Mouse (Mus musculus): ENCODE measurements around the gene Eef2kmt. TPM values are rescaled to one million over a fixed set of nuclear protein-coding genes. Genes with fewer than 3 reads are reported as not detected.
A peak's percentile ranks its signal among the peaks of the same experiment; 100 is the strongest.

The Eef2kmt gene
- total RNA-seq (2021), result 1 to 10 TPM; 4.7 TPM
- long read RNA-seq, experiment 1, partial matches to known transcripts, result 0 of 7 reads
- long read RNA-seq, experiment 1, other reads (novel, unspliced or antisense), result 6 of 7 reads
- long read RNA-seq, experiment 2, partial matches to known transcripts, result 0 of 3 reads
- long read RNA-seq, experiment 2, other reads (novel, unspliced or antisense), result 3 of 3 reads

- TF ChIP-seq CTCF (conservative IDR thresholded peaks at IDR 0.05), result peak; percentile 87
- peak within 1 kb of the TSS; percentile 80 for H3K27ac ChIP-seq
- DNase-seq (ENCODE audit: low spot score in 2 of 2), result peak; percentile 97 to 99
- peak within 1 kb of the TSS; percentile 80 for H3K4me3 ChIP-seq
These were observed at the start of gene Eef2kmt for GRCm38 (mm10) chr16:5255779-5256496. TSS of gene Eef2kmt (minus strand) at chr16:5255983.

- Histone ChIP-seq H3K27ac (no peak overlapping the region), H3K4me3 (no peak overlapping the region)
- no peak for DNase-seq (ENCODE audit: low spot score in 2 of 2)
- no peak for TF ChIP-seq CTCF (conservative IDR thresholded peaks at IDR 0.05)
These were observed 39.5 kb upstream of the Eef2kmt start for GRCm38 (mm10) chr16:5295238-5295637.

GRCm38 (mm10) chr16:5285376-5285775 is 29.6 kb upstream of the Eef2kmt start:
- Histone ChIP-seq H3K4me3 (no peak overlapping the region), H3K27ac (no peak overlapping the region)
- DNase-seq (ENCODE audit: low spot score in 2 of 2), result no peak
- no peak for TF ChIP-seq CTCF (conservative IDR thresholded peaks at IDR 0.05)

- DNase-seq (ENCODE audit: low spot score in 2 of 2), result no peak
- Histone ChIP-seq H3K4me3 (no peak overlapping the region), H3K27ac (no peak overlapping the region)
- TF ChIP-seq CTCF (conservative IDR thresholded peaks at IDR 0.05), result no peak
These were observed 26.9 kb upstream of the Eef2kmt start for GRCm38 (mm10) chr16:5282686-5283085.

GRCm38 (mm10) chr16:5279571-5280222 is 23.9 kb upstream of the Eef2kmt start:
- DNase-seq (ENCODE audit: low spot score in 2 of 2), result no peak
- Histone ChIP-seq H3K4me3 (no peak overlapping the region), H3K27ac (no peak overlapping the region)
- no peak for TF ChIP-seq CTCF (conservative IDR thresholded peaks at IDR 0.05)

GRCm38 (mm10) chr16:5272371-5272770 is 16.6 kb upstream of the Eef2kmt start:
- H3K4me3 ChIP-seq, result no peak overlapping the region
- no peak overlapping the region for H3K27ac ChIP-seq
- DNase-seq (ENCODE audit: low spot score in 2 of 2), result no peak
- no peak for TF ChIP-seq CTCF (conservative IDR thresholded peaks at IDR 0.05)

- H3K27ac ChIP-seq, result no peak overlapping the region
- no peak for DNase-seq (ENCODE audit: low spot score in 2 of 2)
- TF ChIP-seq CTCF (conservative IDR thresholded peaks at IDR 0.05), result no peak
- H3K4me3 ChIP-seq, result no peak overlapping the region
These were observed 15.7 kb upstream of the Eef2kmt start for GRCm38 (mm10) chr16:5271411-5272035.

- DNase-seq (ENCODE audit: low spot score in 2 of 2), result no peak
- TF ChIP-seq CTCF (conservative IDR thresholded peaks at IDR 0.05), result no peak
- H3K27ac ChIP-seq, result no peak overlapping the region
- H3K4me3 ChIP-seq, result no peak overlapping the region
These were observed 8.1 kb upstream of the Eef2kmt start for GRCm38 (mm10) chr16:5263926-5264325.

- Histone ChIP-seq H3K4me3 (no peak overlapping the region), H3K27ac (no peak overlapping the region)
- no peak for DNase-seq (ENCODE audit: low spot score in 2 of 2)
- TF ChIP-seq CTCF (conservative IDR thresholded peaks at IDR 0.05), result no peak
These were observed 7.4 kb upstream of the Eef2kmt start for GRCm38 (mm10) chr16:5263156-5263555.

GRCm38 (mm10) chr16:5255081-5255740 is 572 bp downstream of the Eef2kmt start:
- DNase-seq (ENCODE audit: low spot score in 2 of 2), result no peak
- Histone ChIP-seq H3K27ac (peak overlapping the region; percentile 80), H3K4me3 (peak overlapping the region; percentile 80)
- TF ChIP-seq CTCF (conservative IDR thresholded peaks at IDR 0.05), result no peak

- DNase-seq (ENCODE audit: low spot score in 2 of 2), result peak; percentile 50 to 67
- H3K4me3 ChIP-seq, result peak overlapping the region; percentile 80
- TF ChIP-seq CTCF (conservative IDR thresholded peaks at IDR 0.05), result peak; percentile 94
- H3K27ac ChIP-seq, result peak overlapping the region; percentile 15; the same call in 1 of the 2 replicates
These were observed 1.3 kb downstream of the Eef2kmt start for GRCm38 (mm10) chr16:5254346-5255025.

GRCm38 (mm10) chr16:5252260-5252659 is 3.5 kb downstream of the Eef2kmt start:
- TF ChIP-seq CTCF (conservative IDR thresholded peaks at IDR 0.05), result no peak
- Histone ChIP-seq H3K27ac (no peak overlapping the region), H3K4me3 (no peak overlapping the region)
- no peak for DNase-seq (ENCODE audit: low spot score in 2 of 2)
